Mouse (Mus musculus) heart, embryonic 15.5 days (tissue): ENCODE data around the gene Hist4h4. TPM values are rescaled to one million over a fixed set of nuclear protein-coding genes. Genes with fewer than 3 reads are reported as not detected.

Experiments
- ATAC-seq: fragments of 200-750 bp; cut with Nextera tagmentation; replicated peaks from 2 replicates; pipeline ENCODE4 v1.8.0; 2017; ENCODE audit warnings: low read depth, moderate TSS enrichment; ENCODE audit not compliant: insufficient number of reproducible peaks, insufficient read depth, low FRiP score
- H3K27ac ChIP-seq: fragments of 300-500 bp; sonication (generic); 2 replicates; pipeline ENCODE4 v1.5.1; 2015; ENCODE audit warnings: mild to moderate bottlenecking, inconsistent platforms
- H3K27me3 ChIP-seq: fragments of 300-500 bp; sonication (generic); 2 replicates; pipeline ENCODE4 v1.6.1; 2015; ENCODE audit warnings: inconsistent platforms
- H3K36me3 ChIP-seq: fragments of 300-500 bp; sonication (generic); 2 replicates; pipeline ENCODE4 v1.6.1; 2015; ENCODE audit warnings: mild to moderate bottlenecking, inconsistent platforms
- H3K4me1 ChIP-seq: fragments of 300-500 bp; sonication (generic); replicated peaks from 2 replicates; pipeline ENCODE4 v1.6.1; 2015; ENCODE audit warnings: inconsistent platforms
- H3K4me2 ChIP-seq: fragments of 300-500 bp; sonication (generic); 2 replicates; pipeline ENCODE4 v1.6.1; 2015; ENCODE audit warnings: inconsistent platforms, mild to moderate bottlenecking, moderate library complexity
- H3K4me3 ChIP-seq: fragments of 300-500 bp; sonication (generic); 2 replicates; pipeline ENCODE4 v1.5.1; 2015; ENCODE audit warnings: mild to moderate bottlenecking, inconsistent platforms
- H3K9ac ChIP-seq: fragments of 300-500 bp; sonication (generic); 2 replicates; pipeline ENCODE4 v1.6.1; 2015; ENCODE audit warnings: mild to moderate bottlenecking, inconsistent platforms
- H3K9me3 ChIP-seq: fragments of 300-500 bp; sonication (generic); replicated peaks from 2 replicates; pipeline ENCODE4 v1.6.1; 2016; ENCODE audit warnings: inconsistent platforms
- WGBS: fragments of 180-500 bp; shearing (Covaris S2); methylation state at CpG from one replicate; pipeline ENCODE4 v1.1.7; 2015; ENCODE audit warnings: mixed read lengths; 5-methylcytosine and 5-hydroxymethylcytosine counted together
- polyA plus RNA-seq: library from polyadenylated mRNA; unstranded; fragments of >200 nt; fragmentation: Nextera tagmentation; extraction: Ambion mirVana; gene quantifications from 2 replicates; pipeline ENCODE4 v1.2.1, GENCODE M21; 2015

Gene Hist4h4
- polyA plus RNA-seq, 1 experiment from 2014 or later, result 0.21 TPM

DNA sequence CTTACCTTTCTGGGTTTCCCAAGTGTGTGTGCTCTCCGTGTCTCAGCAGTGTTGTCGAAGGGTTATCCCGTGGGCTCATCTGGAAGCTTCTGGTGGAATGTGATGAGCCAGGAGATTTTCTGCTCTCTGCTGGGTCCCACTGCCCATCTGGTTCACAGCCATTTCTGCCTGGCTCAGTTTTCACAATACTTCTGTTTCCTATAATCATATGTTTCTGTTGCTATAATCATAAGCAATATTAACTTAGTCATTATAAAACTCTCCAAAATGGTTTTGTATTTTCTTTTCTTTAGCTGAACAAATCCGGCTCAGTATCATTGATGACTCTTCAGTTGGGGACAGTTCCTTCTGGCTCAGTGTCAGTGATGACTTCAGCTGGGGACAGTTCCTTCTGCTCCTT lies 31.1 kb upstream of the Hist4h4 start, which contains the start of gene Smco3:
TSS of gene Smco3 (minus strand) at position 101 of the 400 bp plus-strand sequence.
- Histone ChIP-seq H3K4me2 (no peak within 1 kb of the TSS), H3K4me3 (no peak within 1 kb of the TSS)
- 44% methylated on average over 4 of the region's 4 CpGs for WGBS

DNA sequence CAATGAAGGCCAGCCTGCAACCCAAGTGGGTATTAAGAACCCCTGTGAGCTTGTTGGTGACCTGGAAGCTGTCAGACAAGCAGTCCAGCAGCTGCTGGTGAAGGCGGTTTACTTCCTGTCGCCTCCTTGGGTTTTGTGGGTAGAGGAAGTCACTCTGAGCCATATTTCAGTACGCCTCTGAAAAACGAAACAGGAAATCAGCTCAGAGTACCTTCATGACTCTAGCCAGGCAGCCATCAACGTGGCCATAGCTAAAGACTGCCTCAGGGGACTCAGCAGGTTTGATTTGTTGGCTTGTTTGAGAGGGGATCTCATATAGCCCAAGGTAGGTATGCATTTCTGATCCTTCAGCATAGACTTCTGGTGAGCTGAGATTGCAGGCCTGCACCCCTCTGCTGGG lies 27.5 kb upstream of the Hist4h4 start:
- no peak overlapping the region for H3K27ac ChIP-seq
- no peak overlapping the region for H3K4me3 ChIP-seq
- no peak for ATAC-seq
- 66% methylated on average over 5 of the region's 5 CpGs for WGBS
- H3K36me3 ChIP-seq, result no peaks in the 10 kb centered on the region
- H3K27me3 ChIP-seq, result no peaks in the 10 kb centered on the region
- no peak overlapping the region for H3K4me2 ChIP-seq
- no peaks in the 10 kb centered on the region for H3K9me3 ChIP-seq
- peaks cover 4% of the 10 kb centered on the region for H3K4me1 ChIP-seq
- H3K9ac ChIP-seq, result no peak overlapping the region

More for the DNA sequence above, 31.1 kb upstream of the Hist4h4 start, which contains the start of gene Smco3:
- Histone ChIP-seq H3K4me1 (no peaks in the 10 kb centered on the region), H3K9me3 (no peaks in the 10 kb centered on the region), H3K9ac (no peak within 1 kb of the TSS), H3K27ac (no peak within 1 kb of the TSS), H3K36me3 (no peaks in the 10 kb centered on the region), H3K27me3 (no peaks in the 10 kb centered on the region)
- no peak for ATAC-seq

DNA sequence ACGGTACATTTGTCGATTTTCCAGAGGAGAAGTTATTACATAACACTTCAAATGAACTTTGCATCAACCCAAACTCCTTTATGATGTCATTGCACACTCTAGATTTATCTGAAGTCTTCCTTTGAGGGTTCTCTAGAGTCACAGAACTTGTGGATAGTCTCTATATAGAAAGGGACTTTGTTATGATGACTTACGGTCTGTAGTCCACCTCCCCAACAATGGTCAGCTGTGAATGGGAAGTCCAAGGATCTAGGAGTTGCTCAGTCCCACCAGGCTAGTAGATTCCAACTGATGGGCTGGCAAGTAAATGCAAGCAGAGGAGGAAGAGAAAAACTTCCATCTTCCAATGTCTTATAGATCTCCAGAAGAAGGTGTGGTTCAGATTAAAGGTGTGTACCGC lies 24.5 kb upstream of the Hist4h4 start:
- peak overlapping the region; percentile 73 for H3K4me3 ChIP-seq
- H3K36me3 ChIP-seq, result peaks cover 20% of the 10 kb centered on the region
- H3K27ac ChIP-seq, result peak overlapping the region; percentile 84
- H3K27me3 ChIP-seq, result no peaks in the 10 kb centered on the region
- H3K4me1 ChIP-seq, result peaks cover 6% of the 10 kb centered on the region
- no peak for ATAC-seq
- H3K9ac ChIP-seq, result peak overlapping the region; percentile 52; the same call in 1 of the 2 replicates
- H3K9me3 ChIP-seq, result no peaks in the 10 kb centered on the region
- 35% methylated on average over 4 of the region's 4 CpGs for WGBS
- H3K4me2 ChIP-seq, result peak overlapping the region; percentile 72

DNA sequence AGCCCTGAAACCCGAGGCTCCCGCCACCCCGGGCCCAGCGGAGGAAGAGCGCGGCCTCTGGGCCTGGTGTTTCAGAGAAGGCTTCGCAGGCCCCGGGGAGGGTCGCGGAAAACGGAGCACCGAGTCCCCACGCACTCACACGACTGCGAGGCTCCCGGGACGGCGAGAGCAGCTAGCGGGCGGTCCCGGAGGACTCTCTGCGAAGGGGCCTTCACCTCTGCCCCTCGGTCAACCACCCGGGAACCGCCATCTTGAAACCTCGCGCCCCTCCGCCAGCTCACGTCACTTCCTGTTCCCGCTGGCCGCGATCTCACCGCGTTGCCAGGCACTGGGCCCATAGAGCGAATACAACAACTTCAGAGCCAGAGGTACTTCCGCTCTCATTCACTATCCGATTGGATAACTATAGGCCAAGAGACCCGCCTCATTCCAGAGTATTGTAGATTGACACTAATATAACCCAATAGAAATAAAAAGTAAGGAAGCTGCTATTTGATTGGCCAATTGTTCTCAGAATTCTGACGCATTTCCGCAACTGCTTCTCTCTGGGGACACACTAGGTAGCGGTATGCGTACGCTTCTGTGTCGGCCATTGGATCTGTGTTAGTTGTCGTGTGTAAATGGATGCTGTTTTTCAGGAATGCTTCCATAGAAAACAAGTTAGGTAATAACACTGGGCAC lies 23.8 kb upstream of the Hist4h4 start, which contains the start of gene Wbp11:
TSS of gene Wbp11 (minus strand) at position 353 of the 681 bp plus-strand sequence.
- H3K27me3 ChIP-seq, result no peaks in the 10 kb centered on the region
- peak within 1 kb of the TSS; percentile 73 for H3K4me3 ChIP-seq
- peak; percentile 100 for ATAC-seq
- peak within 1 kb of the TSS; percentile 84 for H3K27ac ChIP-seq
- peaks cover 6% of the 10 kb centered on the region for H3K4me1 ChIP-seq
- H3K4me2 ChIP-seq, result peak within 1 kb of the TSS; percentile 72
- under 1% methylated on average over 45 of the region's 45 CpGs for WGBS
- H3K36me3 ChIP-seq, result peaks cover 22% of the 10 kb centered on the region
- no peaks in the 10 kb centered on the region for H3K9me3 ChIP-seq
- H3K9ac ChIP-seq, result peak within 1 kb of the TSS; percentile 97

DNA sequence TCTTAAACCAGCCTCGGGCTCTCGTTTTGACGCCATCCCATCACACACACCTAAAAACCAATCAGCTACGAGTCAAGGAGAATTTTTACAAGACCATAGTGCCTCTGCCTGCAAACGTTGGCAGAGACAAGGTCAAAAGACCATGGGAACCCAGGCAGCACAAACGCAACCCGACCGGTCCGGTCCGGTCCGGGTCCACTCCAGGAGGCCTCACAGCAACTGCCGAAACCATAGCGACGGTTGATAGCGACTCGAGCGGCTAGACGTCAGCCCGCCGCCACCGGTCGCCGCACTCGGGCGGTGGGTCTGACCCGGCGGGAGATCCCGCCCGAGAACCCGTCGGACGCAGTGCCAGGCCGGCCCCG lies 23.3 kb upstream of the Hist4h4 start, which contains the start of gene BC049715:
TSS of gene BC049715 (plus strand) at position 111 of the 365 bp plus-strand sequence.
- under 1% methylated on average over 34 of the region's 34 CpGs for WGBS
- peak within 1 kb of the TSS; percentile 73 for H3K4me3 ChIP-seq
- H3K4me1 ChIP-seq, result peaks cover 6% of the 10 kb centered on the region
- H3K27ac ChIP-seq, result peak within 1 kb of the TSS; percentile 84
- H3K36me3 ChIP-seq, result peaks cover 27% of the 10 kb centered on the region
- H3K27me3 ChIP-seq, result no peaks in the 10 kb centered on the region
- H3K4me2 ChIP-seq, result peak within 1 kb of the TSS; percentile 72
- peak within 1 kb of the TSS; percentile 97 for H3K9ac ChIP-seq
- no peak for ATAC-seq
- no peaks in the 10 kb centered on the region for H3K9me3 ChIP-seq

DNA sequence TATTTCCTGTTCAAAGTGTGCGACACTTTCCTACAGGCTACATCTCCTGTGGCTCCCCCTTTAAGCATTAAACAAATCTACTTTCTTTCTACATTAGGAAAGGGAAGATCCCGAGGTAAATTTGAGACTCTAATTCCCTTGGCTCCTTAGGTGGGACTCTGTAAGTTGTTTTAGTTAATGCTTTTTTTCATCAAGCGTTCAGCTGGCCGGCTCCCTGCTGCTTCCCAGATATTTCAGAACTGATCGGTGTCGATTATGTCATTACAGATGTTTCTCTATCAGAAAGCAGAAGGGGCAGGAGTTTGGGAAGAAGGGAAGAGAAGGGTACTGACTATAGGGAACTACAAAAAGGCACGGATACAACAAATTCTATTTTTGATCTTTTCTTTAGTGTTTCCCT lies 22.9 kb upstream of the Hist4h4 start:
- Histone ChIP-seq H3K27me3 (no peaks in the 10 kb centered on the region), H3K4me3 (peak overlapping the region; percentile 73), H3K4me2 (peak overlapping the region; percentile 63), H3K9me3 (no peaks in the 10 kb centered on the region), H3K36me3 (peaks cover 31% of the 10 kb centered on the region), H3K9ac (peak overlapping the region; percentile 97), H3K4me1 (peaks cover 6% of the 10 kb centered on the region), H3K27ac (no peak overlapping the region; the same call in 1 of the 2 replicates)
- ATAC-seq, result no peak
- 11% methylated on average over 7 of the region's 7 CpGs for WGBS

GRCm38 (mm10) chr6:136824987-136825386 lies 20.8 kb upstream of the Hist4h4 start:
- Histone ChIP-seq H3K4me3 (no peak overlapping the region), H3K9ac (no peak overlapping the region), H3K27me3 (no peaks in the 10 kb centered on the region), H3K4me2 (no peak overlapping the region), H3K36me3 (peaks cover 52% of the 10 kb centered on the region), H3K27ac (no peak overlapping the region), H3K9me3 (no peaks in the 10 kb centered on the region), H3K4me1 (peaks cover 18% of the 10 kb centered on the region)
- no peak for ATAC-seq
- WGBS, result 89% methylated on average over 8 of the region's 8 CpGs

DNA sequence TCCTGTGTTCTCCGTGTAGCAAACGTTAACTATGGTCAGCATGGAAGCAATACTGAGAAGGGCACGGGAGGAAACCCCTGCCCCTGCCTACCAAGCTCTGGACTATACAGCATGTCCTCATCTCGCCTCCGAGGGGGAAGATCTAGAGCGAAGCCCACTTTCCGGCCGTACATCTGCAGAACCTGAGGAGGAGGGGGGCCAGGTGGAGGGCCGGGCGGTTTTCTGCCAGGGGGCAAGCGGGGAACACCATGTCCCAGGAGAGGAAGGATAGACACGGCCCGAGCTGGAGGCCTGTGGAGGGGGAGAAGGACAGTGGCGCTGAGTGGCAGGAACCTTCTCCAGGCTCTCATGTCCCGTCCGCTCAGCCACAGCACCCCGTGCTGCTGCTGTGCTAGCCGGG lies 16.9 kb upstream of the Hist4h4 start:
- Histone ChIP-seq H3K27me3 (no peaks in the 10 kb centered on the region), H3K9ac (no peak overlapping the region), H3K4me2 (no peak overlapping the region), H3K4me3 (no peak overlapping the region), H3K9me3 (no peaks in the 10 kb centered on the region), H3K4me1 (peaks cover 12% of the 10 kb centered on the region; the same call in 1 of the 2 replicates), H3K36me3 (peaks cover 89% of the 10 kb centered on the region), H3K27ac (0 out of 2 replicates have a peak overlapping the region, but pooled peaks have one; percentile 9)
- no peak for ATAC-seq
- 87% methylated on average over 18 of the region's 18 CpGs for WGBS

- Histone ChIP-seq H3K4me2 (no peak overlapping the region), H3K27me3 (no peaks in the 10 kb centered on the region), H3K9ac (no peak overlapping the region), H3K36me3 (peaks cover 92% of the 10 kb centered on the region), H3K27ac (no peak overlapping the region), H3K4me1 (peaks cover 12% of the 10 kb centered on the region; the same call in 1 of the 2 replicates), H3K9me3 (no peaks in the 10 kb centered on the region), H3K4me3 (no peak overlapping the region)
- WGBS, result 78% methylated on average over 21 of the region's 21 CpGs
- ATAC-seq, result no peak
These were observed 16.2 kb upstream of the Hist4h4 start for GRCm38 (mm10) chr6:136820381-136820780.

DNA sequence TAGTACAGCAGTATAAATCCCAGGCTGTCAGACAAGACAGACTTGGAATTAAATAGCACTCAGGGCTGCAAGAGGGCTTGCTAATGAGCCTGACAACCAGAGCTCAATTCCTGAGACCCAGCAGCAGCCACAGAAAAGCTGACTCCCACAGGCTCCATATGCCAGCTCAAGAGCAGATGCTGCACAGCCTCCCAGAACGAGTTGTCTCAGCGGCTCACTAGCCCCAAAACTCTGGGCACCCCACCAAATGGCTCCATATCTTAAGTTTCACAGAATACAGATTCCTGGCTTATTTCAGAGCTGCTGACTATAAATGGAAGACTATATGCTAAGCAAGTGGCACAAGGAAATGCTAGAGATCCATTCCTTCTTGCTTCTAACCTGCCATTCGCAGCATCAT lies 13.3 kb upstream of the Hist4h4 start:
- Histone ChIP-seq H3K9ac (no peak overlapping the region), H3K36me3 (peaks cover 95% of the 10 kb centered on the region), H3K4me3 (no peak overlapping the region), H3K9me3 (no peaks in the 10 kb centered on the region), H3K4me1 (peaks cover 12% of the 10 kb centered on the region; the same call in 1 of the 2 replicates), H3K27ac (no peak overlapping the region), H3K27me3 (no peaks in the 10 kb centered on the region), H3K4me2 (no peak overlapping the region)
- 96% methylated on average over 3 of the region's 3 CpGs for WGBS
- no peak for ATAC-seq

- no peak overlapping the region for H3K4me2 ChIP-seq
- 89% methylated on average over 21 of the region's 21 CpGs for WGBS
- no peak overlapping the region for H3K9ac ChIP-seq
- H3K4me3 ChIP-seq, result no peak overlapping the region
- peaks cover 94% of the 10 kb centered on the region for H3K36me3 ChIP-seq
- peaks cover 12% of the 10 kb centered on the region; the same call in 1 of the 2 replicates for H3K4me1 ChIP-seq
- no peaks in the 10 kb centered on the region for H3K27me3 ChIP-seq
- no peak for ATAC-seq
- no peak overlapping the region for H3K27ac ChIP-seq
- H3K9me3 ChIP-seq, result no peaks in the 10 kb centered on the region
These were observed 12.6 kb upstream of the Hist4h4 start for GRCm38 (mm10) chr6:136816826-136817225.

DNA sequence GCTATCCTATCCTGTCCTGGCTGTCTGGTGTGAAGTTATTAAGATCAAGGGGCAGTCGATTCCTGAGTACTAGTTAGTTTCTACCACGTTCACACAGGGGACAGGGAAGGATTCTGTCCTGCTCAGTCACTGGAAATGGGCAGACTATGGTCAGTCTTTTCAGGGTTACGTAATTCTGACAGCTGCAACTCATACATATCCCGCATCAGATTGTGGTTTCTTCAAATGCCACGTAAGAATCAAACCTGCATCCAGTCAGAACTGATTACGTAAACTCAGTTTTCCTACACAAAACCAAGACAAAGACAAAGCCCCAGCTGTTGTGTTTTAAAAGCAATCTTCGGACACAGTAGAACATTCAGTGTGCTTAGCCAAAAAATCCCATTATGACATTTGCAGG lies 11.2 kb upstream of the Hist4h4 start:
- no peak overlapping the region for H3K4me3 ChIP-seq
- H3K36me3 ChIP-seq, result peaks cover 79% of the 10 kb centered on the region
- H3K4me1 ChIP-seq, result peaks cover 4% of the 10 kb centered on the region; the same call in 1 of the 2 replicates
- no peak overlapping the region for H3K9ac ChIP-seq
- no peak for ATAC-seq
- no peak overlapping the region for H3K27ac ChIP-seq
- H3K27me3 ChIP-seq, result no peaks in the 10 kb centered on the region
- no peaks in the 10 kb centered on the region for H3K9me3 ChIP-seq
- no peak overlapping the region for H3K4me2 ChIP-seq
- WGBS, result 96% methylated on average over 7 of the region's 7 CpGs
